Mouse (Mus musculus): ENCODE data around the gene Dixdc1. TPM values are rescaled to one million over a fixed set of nuclear protein-coding genes. Genes with fewer than 3 reads are reported as not detected.
A peak's percentile ranks its signal among the peaks of the same experiment; 100 is the strongest.

Gene Dixdc1
- polyA plus RNA-seq, 1 experiment from 2014 or later = 7.7 TPM

- Histone ChIP-seq H3K4me3 (ENCODE audit: low read depth, low read length) (no peak overlapping the region), H3K4me1 (replicated peaks; ENCODE audit: control insufficient read depth, insufficient read depth, low read length) (no peaks in the 10 kb centered on the region), H3K4me2 (ENCODE audit: low read length) (no peak overlapping the region), H3K36me3 (ENCODE audit: control insufficient read depth, insufficient read depth, low read length) (peaks cover 6% of the 10 kb centered on the region; the same call in 1 of the 2 replicates), H3K27ac (ENCODE audit: low read depth) (no peak overlapping the region), H3K9ac (ENCODE audit: low read length) (no peak overlapping the region), H3K9me3 (ENCODE audit: control insufficient read depth, low read length) (no peaks in the 10 kb centered on the region), H3K27me3 (replicated peaks; ENCODE audit: control insufficient read depth, insufficient read depth, low read length) (no peaks in the 10 kb centered on the region)
- DNase-seq (ENCODE audit: low spot score) (no peak), ATAC-seq (replicated peaks; ENCODE audit: low FRiP score, low TSS enrichment, low read depth) (no peak)
- WGBS = 73% methylated on average over 7 of the region's 7 CpGs
Measured at GRCm38 (mm10) chr9:50681727-50682126, 57.6 kb downstream of the Dixdc1 start.

- Histone ChIP-seq H3K4me3 (ENCODE audit: low read depth, low read length) (no peak overlapping the region), H3K36me3 (ENCODE audit: control insufficient read depth, insufficient read depth, low read length) (peaks cover 5% of the 10 kb centered on the region; the same call in 1 of the 2 replicates), H3K4me1 (replicated peaks; ENCODE audit: control insufficient read depth, insufficient read depth, low read length) (no peaks in the 10 kb centered on the region), H3K27ac (ENCODE audit: low read depth) (no peak overlapping the region), H3K27me3 (replicated peaks; ENCODE audit: control insufficient read depth, insufficient read depth, low read length) (no peaks in the 10 kb centered on the region), H3K9ac (ENCODE audit: low read length) (no peak overlapping the region), H3K9me3 (ENCODE audit: control insufficient read depth, low read length) (no peaks in the 10 kb centered on the region), H3K4me2 (ENCODE audit: low read length) (no peak overlapping the region)
- DNase-seq (ENCODE audit: low spot score) (no peak), ATAC-seq (replicated peaks; ENCODE audit: low FRiP score, low TSS enrichment, low read depth) (no peak)
- WGBS = 84% methylated on average over 1 of the region's 1 CpGs
Measured at GRCm38 (mm10) chr9:50679406-50679805, 59.9 kb downstream of the Dixdc1 start.

GRCm38 (mm10) chr9:50674771-50675170 lies 64.5 kb downstream of the Dixdc1 start:
- Histone ChIP-seq H3K4me1 (replicated peaks; ENCODE audit: control insufficient read depth, insufficient read depth, low read length) (no peaks in the 10 kb centered on the region), H3K9me3 (ENCODE audit: control insufficient read depth, low read length) (no peaks in the 10 kb centered on the region), H3K27ac (ENCODE audit: low read depth) (no peak overlapping the region), H3K36me3 (ENCODE audit: control insufficient read depth, insufficient read depth, low read length) (no peaks in the 10 kb centered on the region), H3K9ac (ENCODE audit: low read length) (no peak overlapping the region), H3K4me3 (ENCODE audit: low read depth, low read length) (no peak overlapping the region), H3K4me2 (ENCODE audit: low read length) (no peak overlapping the region), H3K27me3 (replicated peaks; ENCODE audit: control insufficient read depth, insufficient read depth, low read length) (no peaks in the 10 kb centered on the region)
- 35% methylated on average over 1 of the region's 1 CpGs for WGBS
- DNase-seq (ENCODE audit: low spot score) = no peak
- no peak for ATAC-seq (replicated peaks; ENCODE audit: low FRiP score, low TSS enrichment, low read depth)

GRCm38 (mm10) chr9:50670690-50671089 lies 68.6 kb downstream of the Dixdc1 start:
- no peak overlapping the region for H3K4me3 ChIP-seq (ENCODE audit: low read depth, low read length)
- H3K9ac ChIP-seq (ENCODE audit: low read length) = no peak overlapping the region
- H3K9me3 ChIP-seq (ENCODE audit: control insufficient read depth, low read length) = no peaks in the 10 kb centered on the region
- ATAC-seq (replicated peaks; ENCODE audit: low FRiP score, low TSS enrichment, low read depth) (peak; percentile 58; the same call in 1 of the 2 replicates), DNase-seq (ENCODE audit: low spot score) (no peak)
- H3K27ac ChIP-seq (ENCODE audit: low read depth) = no peak overlapping the region
- WGBS = 36% methylated on average over 5 of the region's 5 CpGs
- H3K4me2 ChIP-seq (ENCODE audit: low read length) = no peak overlapping the region
- no peaks in the 10 kb centered on the region for H3K27me3 ChIP-seq (replicated peaks; ENCODE audit: control insufficient read depth, insufficient read depth, low read length)
- no peaks in the 10 kb centered on the region for H3K4me1 ChIP-seq (replicated peaks; ENCODE audit: control insufficient read depth, insufficient read depth, low read length)
- peaks cover 4% of the 10 kb centered on the region; the same call in 1 of the 2 replicates for H3K36me3 ChIP-seq (ENCODE audit: control insufficient read depth, insufficient read depth, low read length)

GRCm38 (mm10) chr9:50667579-50668498 lies 71.5 kb downstream of the Dixdc1 start:
- DNase-seq (ENCODE audit: low spot score) (no peak), ATAC-seq (replicated peaks; ENCODE audit: low FRiP score, low TSS enrichment, low read depth) (no peak)
- Histone ChIP-seq H3K4me3 (ENCODE audit: low read depth, low read length) (no peak overlapping the region), H3K27ac (ENCODE audit: low read depth) (no peak overlapping the region), H3K9me3 (ENCODE audit: control insufficient read depth, low read length) (no peaks in the 10 kb centered on the region), H3K36me3 (ENCODE audit: control insufficient read depth, insufficient read depth, low read length) (peaks cover 10% of the 10 kb centered on the region; the same call in 1 of the 2 replicates), H3K4me1 (replicated peaks; ENCODE audit: control insufficient read depth, insufficient read depth, low read length) (no peaks in the 10 kb centered on the region), H3K9ac (ENCODE audit: low read length) (no peak overlapping the region), H3K27me3 (replicated peaks; ENCODE audit: control insufficient read depth, insufficient read depth, low read length) (no peaks in the 10 kb centered on the region), H3K4me2 (ENCODE audit: low read length) (no peak overlapping the region)
- 79% methylated on average over 8 of the region's 8 CpGs for WGBS

- no peaks in the 10 kb centered on the region for H3K27me3 ChIP-seq (replicated peaks; ENCODE audit: control insufficient read depth, insufficient read depth, low read length)
- H3K4me2 ChIP-seq (ENCODE audit: low read length) = no peak overlapping the region
- H3K4me1 ChIP-seq (replicated peaks; ENCODE audit: control insufficient read depth, insufficient read depth, low read length) = no peaks in the 10 kb centered on the region
- no peak for DNase-seq (ENCODE audit: low spot score)
- no peak for ATAC-seq (replicated peaks; ENCODE audit: low FRiP score, low TSS enrichment, low read depth)
- peaks cover 10% of the 10 kb centered on the region; the same call in 1 of the 2 replicates for H3K36me3 ChIP-seq (ENCODE audit: control insufficient read depth, insufficient read depth, low read length)
- H3K9ac ChIP-seq (ENCODE audit: low read length) = no peak overlapping the region
- no peak overlapping the region for H3K27ac ChIP-seq (ENCODE audit: low read depth)
- no peak overlapping the region for H3K4me3 ChIP-seq (ENCODE audit: low read depth, low read length)
- H3K9me3 ChIP-seq (ENCODE audit: control insufficient read depth, low read length) = no peaks in the 10 kb centered on the region
- 89% methylated on average over 6 of the region's 6 CpGs for WGBS
Measured at GRCm38 (mm10) chr9:50666442-50666841, 72.9 kb downstream of the Dixdc1 start.

- ATAC-seq (replicated peaks; ENCODE audit: low FRiP score, low TSS enrichment, low read depth) (no peak), DNase-seq (ENCODE audit: low spot score) (no peak)
- no peaks in the 10 kb centered on the region for H3K27me3 ChIP-seq (replicated peaks; ENCODE audit: control insufficient read depth, insufficient read depth, low read length)
- H3K27ac ChIP-seq (ENCODE audit: low read depth) = no peak overlapping the region
- WGBS = 88% methylated on average over 5 of the region's 5 CpGs
- H3K4me3 ChIP-seq (ENCODE audit: low read depth, low read length) = no peak overlapping the region
- peaks cover 5% of the 10 kb centered on the region; the same call in 1 of the 2 replicates for H3K4me1 ChIP-seq (replicated peaks; ENCODE audit: control insufficient read depth, insufficient read depth, low read length)
- no peaks in the 10 kb centered on the region for H3K9me3 ChIP-seq (ENCODE audit: control insufficient read depth, low read length)
- H3K36me3 ChIP-seq (ENCODE audit: control insufficient read depth, insufficient read depth, low read length) = peaks cover 10% of the 10 kb centered on the region; the same call in 1 of the 2 replicates
- no peak overlapping the region for H3K9ac ChIP-seq (ENCODE audit: low read length)
- no peak overlapping the region for H3K4me2 ChIP-seq (ENCODE audit: low read length)
Measured at GRCm38 (mm10) chr9:50664826-50665225, 74.5 kb downstream of the Dixdc1 start.

- Histone ChIP-seq H3K9ac (ENCODE audit: low read length) (peak overlapping the region; percentile 11; the same call in 1 of the 2 replicates), H3K4me2 (ENCODE audit: low read length) (peak overlapping the region; percentile 83), H3K36me3 (ENCODE audit: control insufficient read depth, insufficient read depth, low read length) (peaks cover 28% of the 10 kb centered on the region), H3K9me3 (ENCODE audit: control insufficient read depth, low read length) (no peaks in the 10 kb centered on the region), H3K27ac (ENCODE audit: low read depth) (no peak overlapping the region), H3K4me3 (ENCODE audit: low read depth, low read length) (peak overlapping the region; percentile 84), H3K27me3 (replicated peaks; ENCODE audit: control insufficient read depth, insufficient read depth, low read length) (no peaks in the 10 kb centered on the region), H3K4me1 (replicated peaks; ENCODE audit: control insufficient read depth, insufficient read depth, low read length) (peaks cover 12% of the 10 kb centered on the region)
- WGBS = 21% methylated on average over 12 of the region's 12 CpGs
- DNase-seq (ENCODE audit: low spot score) (peak; percentile 57), ATAC-seq (replicated peaks; ENCODE audit: low FRiP score, low TSS enrichment, low read depth) (no peak)
Measured at GRCm38 (mm10) chr9:50660431-50660830, 78.9 kb downstream of the Dixdc1 start.

Measured in intestine, embryonic 14.5 days (tissue).